Mouse (Mus musculus) C2C12 (cell line): Measurements from ENCODE around the gene Dennd2a.

Experiments used
- CEBPB ChIP-seq: IDR thresholded peaks from one replicate; pipeline ENCODE4 v1.6.1; 2011; ENCODE audit warnings: low read depth, mild to moderate bottlenecking, control low read depth, moderate library complexity
- CTCF ChIP-seq: IDR thresholded peaks from one replicate; pipeline ENCODE4 v1.5.1; 2011; ENCODE audit not compliant: control insufficient read depth, insufficient read depth, insufficient read length
- FOSL1 ChIP-seq: IDR thresholded peaks from one replicate; pipeline ENCODE4 v1.8.0; 2011; ENCODE audit warnings: mild to moderate bottlenecking, low read length; ENCODE audit not compliant: poor library complexity, insufficient read depth, severe bottlenecking
- MAX ChIP-seq: IDR thresholded peaks from one replicate; pipeline ENCODE4 v1.6.1; 2011; ENCODE audit warnings: mild to moderate bottlenecking, control low read depth
- MYOD1 ChIP-seq: IDR thresholded peaks from one replicate; pipeline ENCODE4 v1.6.1; 2011; ENCODE audit warnings: low read depth; ENCODE audit not compliant: control insufficient read depth, insufficient read length
- MYOG ChIP-seq: IDR thresholded peaks from one replicate; pipeline ENCODE4 v1.6.1; 2011; ENCODE audit not compliant: control insufficient read depth, insufficient read length; ENCODE audit errors: extremely low read depth
- USF1 ChIP-seq: IDR thresholded peaks from one replicate; pipeline ENCODE4 v1.6.1; 2011; ENCODE audit warnings: low read depth, mild to moderate bottlenecking, control low read depth, moderate library complexity

- TF ChIP-seq CTCF: no peak
- no peak for TF ChIP-seq CEBPB
- no peak for TF ChIP-seq MYOG
- TF ChIP-seq USF1: no peak
- TF ChIP-seq MAX: no peak
- no peak for TF ChIP-seq FOSL1
- TF ChIP-seq MYOD1: no peak
These were observed 121.8 kb downstream of the Dennd2a start for GRCm38 (mm10) chr6:39435875-39436274.
